Mouse (Mus musculus): ENCODE results near the gene Skor1. TPM values are rescaled to one million over a fixed set of nuclear protein-coding genes. Genes with fewer than 3 reads are reported as not detected.

Gene Skor1
- polyA plus RNA-seq, 1 experiment, result 0.01 TPM

- peak overlapping the region; percentile 14 for H3K4me3 ChIP-seq
- H3K36me3 ChIP-seq (ENCODE audit: control insufficient read depth, insufficient read depth), result no peaks in the 10 kb centered on the region
- H3K79me2 ChIP-seq (ENCODE audit: control insufficient read depth, insufficient read depth), result no peaks in the 10 kb centered on the region
- peak overlapping the region; percentile 67 for H3K4me2 ChIP-seq (ENCODE audit: low read depth)
- H3ac ChIP-seq (ENCODE audit: control insufficient read depth, insufficient read length), result no peak overlapping the region
- H3K27me3 ChIP-seq (ENCODE audit: control insufficient read depth, insufficient read depth, insufficient read length), result no peaks in the 10 kb centered on the region
- TF ChIP-seq CEBPB (IDR thresholded peaks at IDR 0.05; ENCODE audit: insufficient read depth, poor library complexity, severe bottlenecking) (no peak), TCF3 (IDR thresholded peaks at IDR 0.05; ENCODE audit: insufficient read length, low read depth) (no peak), POLR2AphosphoS2 (IDR thresholded peaks at IDR 0.05; ENCODE audit: insufficient read length, low read depth) (no peak), MAX (IDR thresholded peaks at IDR 0.05; ENCODE audit: low read depth) (no peak)
Measured at GRCm38 (mm10) chr9:63092567-63092966, 56.2 kb downstream of the Skor1 start.

GRCm38 (mm10) chr9:63091971-63092528 lies 56.7 kb downstream of the Skor1 start:
- Histone ChIP-seq H3K4me2 (ENCODE audit: low read depth) (peak overlapping the region; percentile 67), H3K36me3 (ENCODE audit: control insufficient read depth, insufficient read depth) (no peaks in the 10 kb centered on the region), H3K4me3 (peak overlapping the region; percentile 14), H3K79me2 (ENCODE audit: control insufficient read depth, insufficient read depth) (no peaks in the 10 kb centered on the region), H3K27me3 (ENCODE audit: control insufficient read depth, insufficient read depth, insufficient read length) (no peaks in the 10 kb centered on the region), H3ac (ENCODE audit: control insufficient read depth, insufficient read length) (no peak overlapping the region)
- no peak for TF ChIP-seq TCF3 (IDR thresholded peaks at IDR 0.05; ENCODE audit: insufficient read length, low read depth)
- no peak for TF ChIP-seq USF1 (IDR thresholded peaks at IDR 0.05; ENCODE audit: low read depth)
- no peak for TF ChIP-seq SRF (IDR thresholded peaks at IDR 0.05; ENCODE audit: control insufficient read depth, insufficient read length, low read depth)

GRCm38 (mm10) chr9:63091101-63091921 lies 57.5 kb downstream of the Skor1 start:
- Histone ChIP-seq H3K27me3 (ENCODE audit: control insufficient read depth, insufficient read depth, insufficient read length) (no peaks in the 10 kb centered on the region), H3K79me2 (ENCODE audit: control insufficient read depth, insufficient read depth) (no peaks in the 10 kb centered on the region), H3K4me2 (ENCODE audit: low read depth) (peak overlapping the region; percentile 67), H3ac (ENCODE audit: control insufficient read depth, insufficient read length) (no peak overlapping the region), H3K36me3 (ENCODE audit: control insufficient read depth, insufficient read depth) (no peaks in the 10 kb centered on the region), H3K4me3 (peak overlapping the region; percentile 14)
- TF ChIP-seq E2F4 (IDR thresholded peaks at IDR 0.05; ENCODE audit: insufficient read depth), result no peak
- no peak for TF ChIP-seq SRF (IDR thresholded peaks at IDR 0.05; ENCODE audit: control insufficient read depth, insufficient read length, low read depth)
- no peak for TF ChIP-seq REST (IDR thresholded peaks at IDR 0.05; ENCODE audit: insufficient read depth, insufficient read length)
- no peak for TF ChIP-seq POLR2AphosphoS2 (IDR thresholded peaks at IDR 0.05; ENCODE audit: insufficient read length, low read depth)
- no peak for TF ChIP-seq MAX (IDR thresholded peaks at IDR 0.05; ENCODE audit: low read depth)
- no peak for TF ChIP-seq TCF3 (IDR thresholded peaks at IDR 0.05; ENCODE audit: insufficient read length, low read depth)
- TF ChIP-seq POLR2A (IDR thresholded peaks at IDR 0.05; ENCODE audit: insufficient read length, low read depth), result no peak

- H3K4me3 ChIP-seq, result no peak overlapping the region
- no peaks in the 10 kb centered on the region for H3K27me3 ChIP-seq (ENCODE audit: control insufficient read depth, insufficient read depth, insufficient read length)
- no peak overlapping the region for H3K4me2 ChIP-seq (ENCODE audit: low read depth)
- H3K79me2 ChIP-seq (ENCODE audit: control insufficient read depth, insufficient read depth), result no peaks in the 10 kb centered on the region
- no peak overlapping the region for H3ac ChIP-seq (ENCODE audit: control insufficient read depth, insufficient read length)
- H3K36me3 ChIP-seq (ENCODE audit: control insufficient read depth, insufficient read depth), result no peaks in the 10 kb centered on the region
- TF ChIP-seq TCF3 (IDR thresholded peaks at IDR 0.05; ENCODE audit: insufficient read length, low read depth) (no peak), MYOD1 (IDR thresholded peaks at IDR 0.05; ENCODE audit: control insufficient read depth in 1 of 3, insufficient read length in 2 of 3, low read depth in 2 of 3) (no peak), MYOG (IDR thresholded peaks at IDR 0.05; ENCODE audit: control insufficient read depth in 1 of 3, insufficient read depth in 1 of 3, insufficient read length in 2 of 3, low read depth in 2 of 3) (no peak), POLR2A (IDR thresholded peaks at IDR 0.05; ENCODE audit: insufficient read length, low read depth) (no peak), USF1 (IDR thresholded peaks at IDR 0.05; ENCODE audit: low read depth) (no peak), E2F4 (IDR thresholded peaks at IDR 0.05; ENCODE audit: insufficient read depth) (no peak), REST (IDR thresholded peaks at IDR 0.05; ENCODE audit: insufficient read depth, insufficient read length) (no peak), CEBPB (IDR thresholded peaks at IDR 0.05; ENCODE audit: insufficient read depth, poor library complexity, severe bottlenecking) (no peak), MAX (IDR thresholded peaks at IDR 0.05; ENCODE audit: low read depth) (no peak), SRF (IDR thresholded peaks at IDR 0.05; ENCODE audit: control insufficient read depth, insufficient read length, low read depth) (no peak), POLR2AphosphoS2 (IDR thresholded peaks at IDR 0.05; ENCODE audit: insufficient read length, low read depth) (no peak), TCF12 (IDR thresholded peaks at IDR 0.05; ENCODE audit: insufficient read depth, poor library complexity, severe bottlenecking) (no peak)
Measured at GRCm38 (mm10) chr9:63089141-63089540, 59.6 kb downstream of the Skor1 start.

Other genes starting within 250 kb of the Skor1 start
- 5.9 TPM for gene Pias1, start 161.0 kb downstream of the Skor1 start, polyA plus RNA-seq (2012; fragmentation: generic; extraction: Trizol)
- gene Map2k5, start 228.9 kb upstream of the Skor1 start, polyA plus RNA-seq (2012; fragmentation: generic; extraction: Trizol), result 17.7 TPM

Measured in myocyte (in vitro differentiated cells).